Mouse (Mus musculus): Measurements from ENCODE around the gene Opcml. TPM values are rescaled to one million over a fixed set of nuclear protein-coding genes. Genes with fewer than 3 reads are reported as not detected.

Gene Opcml
- polyA plus RNA-seq, 1 experiment from 2014 or later = 13.3 TPM

GRCm38 (mm10) chr9:28336511-28337208 lies 546.1 kb downstream of the Opcml start:
- H3K4me1 ChIP-seq (ENCODE audit: control insufficient read depth, insufficient read depth, low read length) = peaks cover 3% of the 10 kb centered on the region; the same call in 1 of the 2 replicates
- DNase-seq (ENCODE audit: low spot score) (peak; percentile 73), ATAC-seq (peak; percentile 81)
- no peak overlapping the region for H3K4me3 ChIP-seq (ENCODE audit: low read depth, low read length)
- H3K27ac ChIP-seq (ENCODE audit: low read depth, low read length) = peak overlapping the region; percentile 14; the same call in 1 of the 2 replicates
- H3K9me3 ChIP-seq (replicated peaks; ENCODE audit: control insufficient read depth, low read length) = no peaks in the 10 kb centered on the region
- no peak overlapping the region for H3K9ac ChIP-seq (ENCODE audit: low read length)
- H3K36me3 ChIP-seq (ENCODE audit: control insufficient read depth, insufficient read depth, low read length) = no peaks in the 10 kb centered on the region
- no peaks in the 10 kb centered on the region for H3K27me3 ChIP-seq (replicated peaks; ENCODE audit: control insufficient read depth, insufficient read depth, low read length)
- WGBS = 5% methylated on average over 10 of the region's 10 CpGs
- H3K4me2 ChIP-seq (ENCODE audit: low read length) = peak overlapping the region; percentile 38

GRCm38 (mm10) chr9:28337837-28338236 lies 547.3 kb downstream of the Opcml start:
- Histone ChIP-seq H3K27ac (ENCODE audit: low read depth, low read length) (no peak overlapping the region), H3K36me3 (ENCODE audit: control insufficient read depth, insufficient read depth, low read length) (no peaks in the 10 kb centered on the region), H3K4me1 (ENCODE audit: control insufficient read depth, insufficient read depth, low read length) (peaks cover 3% of the 10 kb centered on the region; the same call in 1 of the 2 replicates), H3K27me3 (replicated peaks; ENCODE audit: control insufficient read depth, insufficient read depth, low read length) (no peaks in the 10 kb centered on the region), H3K9me3 (replicated peaks; ENCODE audit: control insufficient read depth, low read length) (no peaks in the 10 kb centered on the region), H3K4me3 (ENCODE audit: low read depth, low read length) (no peak overlapping the region), H3K9ac (ENCODE audit: low read length) (no peak overlapping the region), H3K4me2 (ENCODE audit: low read length) (no peak overlapping the region)
- DNase-seq (ENCODE audit: low spot score) (peak; percentile 58), ATAC-seq (peak; percentile 44; the same call in 1 of the 2 replicates)
- 57% methylated on average over 2 of the region's 2 CpGs for WGBS

GRCm38 (mm10) chr9:28354978-28355377 lies 564.4 kb downstream of the Opcml start:
- Histone ChIP-seq H3K27ac (ENCODE audit: low read depth, low read length) (no peak overlapping the region), H3K9me3 (replicated peaks; ENCODE audit: control insufficient read depth, low read length) (no peaks in the 10 kb centered on the region), H3K4me1 (ENCODE audit: control insufficient read depth, insufficient read depth, low read length) (no peaks in the 10 kb centered on the region), H3K4me3 (ENCODE audit: low read depth, low read length) (no peak overlapping the region), H3K9ac (ENCODE audit: low read length) (no peak overlapping the region), H3K36me3 (ENCODE audit: control insufficient read depth, insufficient read depth, low read length) (no peaks in the 10 kb centered on the region), H3K4me2 (ENCODE audit: low read length) (no peak overlapping the region), H3K27me3 (replicated peaks; ENCODE audit: control insufficient read depth, insufficient read depth, low read length) (no peaks in the 10 kb centered on the region)
- ATAC-seq (peak; percentile 81), DNase-seq (ENCODE audit: low spot score) (peak; percentile 79)

GRCm38 (mm10) chr9:28357946-28358345 lies 567.4 kb downstream of the Opcml start:
- no peak for DNase-seq (ENCODE audit: low spot score)
- Histone ChIP-seq H3K9me3 (replicated peaks; ENCODE audit: control insufficient read depth, low read length) (no peaks in the 10 kb centered on the region), H3K36me3 (ENCODE audit: control insufficient read depth, insufficient read depth, low read length) (no peaks in the 10 kb centered on the region), H3K9ac (ENCODE audit: low read length) (no peak overlapping the region), H3K27me3 (replicated peaks; ENCODE audit: control insufficient read depth, insufficient read depth, low read length) (no peaks in the 10 kb centered on the region), H3K4me2 (ENCODE audit: low read length) (no peak overlapping the region), H3K27ac (ENCODE audit: low read depth, low read length) (no peak overlapping the region), H3K4me1 (ENCODE audit: control insufficient read depth, insufficient read depth, low read length) (no peaks in the 10 kb centered on the region), H3K4me3 (ENCODE audit: low read depth, low read length) (no peak overlapping the region)
- ATAC-seq = no peak
- WGBS = 79% methylated on average over 3 of the region's 3 CpGs

- H3K9ac ChIP-seq (ENCODE audit: low read length) = no peak overlapping the region
- no peak overlapping the region for H3K4me2 ChIP-seq (ENCODE audit: low read length)
- no peak overlapping the region for H3K27ac ChIP-seq (ENCODE audit: low read depth, low read length)
- no peaks in the 10 kb centered on the region for H3K9me3 ChIP-seq (replicated peaks; ENCODE audit: control insufficient read depth, low read length)
- no peaks in the 10 kb centered on the region for H3K36me3 ChIP-seq (ENCODE audit: control insufficient read depth, insufficient read depth, low read length)
- DNase-seq (ENCODE audit: low spot score) (no peak), ATAC-seq (no peak)
- H3K4me3 ChIP-seq (ENCODE audit: low read depth, low read length) = no peak overlapping the region
- H3K27me3 ChIP-seq (replicated peaks; ENCODE audit: control insufficient read depth, insufficient read depth, low read length) = no peaks in the 10 kb centered on the region
- WGBS = 88% methylated on average over 2 of the region's 2 CpGs
- 0 out of 2 replicates have a peak, but pooled peaks cover 3% of the 10 kb centered on the region for H3K4me1 ChIP-seq (ENCODE audit: control insufficient read depth, insufficient read depth, low read length)
These were observed 570.1 kb downstream of the Opcml start for GRCm38 (mm10) chr9:28360691-28361090.

GRCm38 (mm10) chr9:28364473-28365159 lies 574.0 kb downstream of the Opcml start:
- 29% methylated on average over 10 of the region's 10 CpGs for WGBS

GRCm38 (mm10) chr9:28365160-28365473 lies 574.5 kb downstream of the Opcml start:
- no peaks in the 10 kb centered on the region for H3K27me3 ChIP-seq (replicated peaks; ENCODE audit: control insufficient read depth, insufficient read depth, low read length)
- peak; percentile 72 for ATAC-seq
- 22% methylated on average over 2 of the region's 2 CpGs for WGBS
- 0 out of 2 replicates have a peak, but pooled peaks cover 3% of the 10 kb centered on the region for H3K4me1 ChIP-seq (ENCODE audit: control insufficient read depth, insufficient read depth, low read length)
- no peak overlapping the region for H3K9ac ChIP-seq (ENCODE audit: low read length)
- no peak overlapping the region for H3K27ac ChIP-seq (ENCODE audit: low read depth, low read length)
- DNase-seq (ENCODE audit: low spot score) = no peak
- no peak overlapping the region for H3K4me2 ChIP-seq (ENCODE audit: low read length)
- no peaks in the 10 kb centered on the region for H3K9me3 ChIP-seq (replicated peaks; ENCODE audit: control insufficient read depth, low read length)
- H3K4me3 ChIP-seq (ENCODE audit: low read depth, low read length) = no peak overlapping the region
- H3K36me3 ChIP-seq (ENCODE audit: control insufficient read depth, insufficient read depth, low read length) = no peaks in the 10 kb centered on the region

More at GRCm38 (mm10) chr9:28364473-28365159, 574.0 kb downstream of the Opcml start:
- Histone ChIP-seq H3K27me3 (replicated peaks; ENCODE audit: control insufficient read depth, insufficient read depth, low read length) (no peaks in the 10 kb centered on the region), H3K4me2 (ENCODE audit: low read length) (no peak overlapping the region), H3K4me1 (ENCODE audit: control insufficient read depth, insufficient read depth, low read length) (0 out of 2 replicates have a peak, but pooled peaks cover 3% of the 10 kb centered on the region), H3K9me3 (replicated peaks; ENCODE audit: control insufficient read depth, low read length) (no peaks in the 10 kb centered on the region), H3K27ac (ENCODE audit: low read depth, low read length) (no peak overlapping the region), H3K4me3 (ENCODE audit: low read depth, low read length) (no peak overlapping the region), H3K36me3 (ENCODE audit: control insufficient read depth, insufficient read depth, low read length) (no peaks in the 10 kb centered on the region), H3K9ac (ENCODE audit: low read length) (no peak overlapping the region)
- ATAC-seq = peak; percentile 77
- DNase-seq (ENCODE audit: low spot score) = peak; percentile 73

GRCm38 (mm10) chr9:28386527-28387175 lies 596.1 kb downstream of the Opcml start:
- WGBS = 47% methylated on average over 5 of the region's 5 CpGs

More at GRCm38 (mm10) chr9:28386527-28387175, 596.1 kb downstream of the Opcml start:
- ATAC-seq (peak; percentile 10; the same call in 1 of the 2 replicates), DNase-seq (ENCODE audit: low spot score) (peak; percentile 53)
- H3K9ac ChIP-seq (ENCODE audit: low read length) = no peak overlapping the region
- H3K36me3 ChIP-seq (ENCODE audit: control insufficient read depth, insufficient read depth, low read length) = no peaks in the 10 kb centered on the region
- H3K4me1 ChIP-seq (ENCODE audit: control insufficient read depth, insufficient read depth, low read length) = no peaks in the 10 kb centered on the region
- H3K9me3 ChIP-seq (replicated peaks; ENCODE audit: control insufficient read depth, low read length) = no peaks in the 10 kb centered on the region
- no peak overlapping the region for H3K27ac ChIP-seq (ENCODE audit: low read depth, low read length)
- H3K27me3 ChIP-seq (replicated peaks; ENCODE audit: control insufficient read depth, insufficient read depth, low read length) = no peaks in the 10 kb centered on the region
- no peak overlapping the region for H3K4me2 ChIP-seq (ENCODE audit: low read length)
- no peak overlapping the region for H3K4me3 ChIP-seq (ENCODE audit: low read depth, low read length)
